In genomic region chr3:135658540-135659097, GRCm38 (mm10) we compare ENCODE assay signal across 21 mouse cellular contexts. TPM values are rescaled to one million over a fixed set of nuclear protein-coding genes. Genes with fewer than 3 reads are reported as not detected.
DNase-seq lines count a peak whose midpoint lies in the region; ATAC-seq and TF ChIP-seq lines count a peak whose summit lies in the region.
"Had no signal": no experiment of that assay in that cellular context is flagged by ENCODE, and none has a peak within 500 bp of the region (broad histone marks: within the 10 kb centered on the region; RNA-seq: fewer than 3 reads in every experiment).

No protein-coding gene starts in this region.

- H3K9ac ChIP-seq in liver, adult 2 months (ENCODE audit: low read depth, low read length), result no peak overlapping the region
- H3K9ac ChIP-seq in forebrain, embryonic 15.5 days (replicated peaks), result no peak overlapping the region
- H3K9ac ChIP-seq: embryonic facial prominence, embryonic 12.5 days; heart, embryonic 12.5 days; hindbrain, embryonic 14.5 days had no signal

- 37% methylated on average over 7 of the region's 7 CpGs for WGBS in liver, adult 2 months
- WGBS in forebrain, embryonic 15.5 days, result 85% methylated on average over 7 of the region's 7 CpGs

- no peak overlapping the region for H3K27ac ChIP-seq in liver, adult 2 months (replicated peaks; ENCODE audit: insufficient read depth, low read depth, low read length)
- H3K27ac ChIP-seq in forebrain, embryonic 15.5 days (replicated peaks), result no peak overlapping the region
- H3K27ac ChIP-seq: embryonic facial prominence, embryonic 12.5 days; hindbrain, embryonic 10.5 days; hindbrain, embryonic 14.5 days had no signal

- TF ChIP-seq CTCF in liver, adult 2 months (IDR thresholded peaks at IDR 0.05; ENCODE audit: low read depth, low read length), result no peak
- no peak for TF ChIP-seq CTCF in Patski (IDR thresholded peaks at IDR 0.05)

- peaks cover 35% of the 10 kb centered on the region for H3K36me3 ChIP-seq in liver, adult 2 months (ENCODE audit: control insufficient read depth, insufficient read depth, low read length)
- H3K36me3 ChIP-seq in forebrain, embryonic 15.5 days, result no peaks in the 10 kb centered on the region; the same call in 1 of the 2 replicates

- H3K79me2 ChIP-seq in liver, adult 2 months (ENCODE audit: control insufficient read depth, insufficient read depth, low read length), result no peaks in the 10 kb centered on the region

- POLR2A ChIA-PET in Patski (lab: Charles Lee), result interaction anchor here (1.3 kb wide), 1 partner anchor 14 kb away, joined by 3 read pairs; no protein-coding TSS in a partner anchor

- H3K4me1 ChIP-seq in liver, adult 2 months (ENCODE audit: control insufficient read depth, insufficient read depth, low read length), result peaks cover 4% of the 10 kb centered on the region; the same call in 1 of the 2 replicates
- no peaks in the 10 kb centered on the region for H3K4me1 ChIP-seq in forebrain, embryonic 15.5 days
- H3K4me1 ChIP-seq: embryonic facial prominence, embryonic 12.5 days; hindbrain, embryonic 10.5 days had no signal

- no peak overlapping the region for H3K4me3 ChIP-seq in liver, adult 2 months (ENCODE audit: insufficient read depth, low read depth, low read length)
- no peak overlapping the region for H3K4me3 ChIP-seq in forebrain, embryonic 15.5 days
- H3K4me3 ChIP-seq: embryonic facial prominence, embryonic 12.5 days; heart, embryonic 12.5 days; hindbrain, embryonic 10.5 days had no signal

- TF ChIP-seq POLR2A in liver, adult 2 months (IDR thresholded peaks at IDR 0.05; ENCODE audit: extremely low read depth, insufficient read depth, low read length), result no peak

- in situ Hi-C loops in Patski (cut with MboI; ENCODE audit: low pct_unique_long_range_greater_than_20kb), result no loop called here

- no peaks in the 10 kb centered on the region for H3K27me3 ChIP-seq in liver, adult 2 months (ENCODE audit: control insufficient read depth, insufficient read depth, low read length)
- no peaks in the 10 kb centered on the region for H3K27me3 ChIP-seq in Patski
- no peaks in the 10 kb centered on the region for H3K27me3 ChIP-seq in forebrain, embryonic 15.5 days
- H3K27me3 ChIP-seq: CH12.LX; embryonic facial prominence, embryonic 12.5 days; heart, embryonic 12.5 days had no signal

- H3K4me2 ChIP-seq in forebrain, embryonic 15.5 days (replicated peaks), result no peak overlapping the region
- H3K4me2 ChIP-seq: embryonic facial prominence, embryonic 12.5 days; heart, embryonic 12.5 days; hindbrain, embryonic 14.5 days had no signal

- CTCF ChIA-PET in Patski (lab: Charles Lee), result interaction anchor here (1.1 to 2.3 kb wide), 8 partner anchors 10 to 250 kb away, joined by 3 to 12 read pairs (median 4); partner anchors contain the start of gene Nfkb1

- peak; percentile 85 for ATAC-seq in Patski
- ATAC-seq in inflammation-experienced regulatory T-cells, adult 6 months, result peak; percentile 19
- ATAC-seq in forebrain, embryonic 15.5 days (replicated peaks), result no peak
- ATAC-seq: forebrain, embryonic 16.5 days had no signal

- no peaks in the 10 kb centered on the region for H3K9me3 ChIP-seq in forebrain, embryonic 15.5 days
- H3K9me3 ChIP-seq: embryonic facial prominence, embryonic 12.5 days; heart, embryonic 12.5 days; hindbrain, embryonic 10.5 days had no signal

- peak; percentile 71 for DNase-seq in liver, adult 2 months (ENCODE audit: extremely low read depth, low read depth, low spot score)
- DNase-seq in liver (no peak), Patski (ENCODE audit: low read depth, low spot score) (no peak)
- peak; percentile 36 for DNase-seq in CD4-positive, CD25-positive, alpha-beta regulatory T cell, adult 2 months (ENCODE audit: low read depth, low spot score)
- no peak for DNase-seq in frontal cortex, postnatal 25 days (ENCODE audit: low spot score in 2 of 2)
- no peak for DNase-seq in layer of hippocampus, adult 11-12 months (ENCODE audit: low spot score)
- DNase-seq: adrenal gland, adult 2 months; adrenal gland, postnatal 25 days; B cell, adult 2 months; cerebellum, adult 11 months; cerebellum, adult 8-10 months; cerebellum, postnatal 14 days; gastrocnemius, postnatal 36 days had no signal

RNA-seq across cellular contexts. Expression of gene Nfkb1, which starts 32.7 kb away (rescaled TPM):
- total RNA-seq in liver, adult 2 months (2014; rRNA removed), result 19.5 and 24.8 TPM in 2 replicates
- 21.2 and 24.5 TPM in 2 replicates for polyA plus RNA-seq in liver, adult 2 months (2012; rRNA removed)
- polyA plus RNA-seq in Patski (2021), result 151 TPM
- polyA plus RNA-seq in inflammation-experienced regulatory T-cells, adult 6 months (2017; shearing (Covaris generic)), result 100 to 1,000 TPM in 2 of 3 experiments, 10 to 100 TPM in 1; 95.7 to 123 (median 121) TPM
- polyA plus RNA-seq in forebrain, embryonic 15.5 days (2015; fragmentation: Nextera tagmentation; extraction: Ambion mirVana), result 5.9 and 7.1 TPM in 2 replicates

Comparison
In these comparisons a context has a peak if more than half of its experiments do, and no peak if none do; other contexts are left out.
1. DNase-seq: peak in liver, adult 2 months (single experiment) and CD4-positive, CD25-positive, alpha-beta regulatory T cell, adult 2 months (single experiment); none in liver (single experiment), Patski (single experiment), frontal cortex, postnatal 25 days (0 of 2) and layer of hippocampus, adult 11-12 months (single experiment).